Mouse (Mus musculus) forebrain, embryonic 16.5 days (tissue): ENCODE measurements around the gene Olfr870. TPM values are rescaled to one million over a fixed set of nuclear protein-coding genes. Genes with fewer than 3 reads are reported as not detected.

Source experiments
- polyA plus RNA-seq: library from polyadenylated mRNA; unstranded; fragments of >200 nt; fragmentation: Nextera tagmentation; extraction: Ambion mirVana; gene quantifications from 2 replicates; pipeline ENCODE4 v1.2.1, GENCODE M21; 2015

The Olfr870 gene
- polyA plus RNA-seq, 1 experiment from 2014 or later = not detected

Other genes with a start within 250 kb of the Olfr870 start
- gene Olfr866, start 146.0 kb downstream of the Olfr870 start, polyA plus RNA-seq = not detected in 2 replicates
- not detected in 2 replicates for gene Olfr867, start 116.5 kb downstream of the Olfr870 start, polyA plus RNA-seq
- not detected in 2 replicates for gene Olfr868, start 75.4 kb downstream of the Olfr870 start, polyA plus RNA-seq
- gene Olfr869, start 45.0 kb downstream of the Olfr870 start, polyA plus RNA-seq = not detected in 2 replicates
- not detected in 2 replicates for gene Olfr871, start 38.1 kb upstream of the Olfr870 start, polyA plus RNA-seq
- not detected in 2 replicates for gene Olfr872, start 63.1 kb upstream of the Olfr870 start, polyA plus RNA-seq
- not detected in 2 replicates for gene Olfr39, start 108.3 kb upstream of the Olfr870 start, polyA plus RNA-seq
- gene Olfr873, start 124.5 kb upstream of the Olfr870 start, polyA plus RNA-seq = not detected in 2 replicates
- not detected in 2 replicates for gene Olfr18, start 162.0 kb upstream of the Olfr870 start, polyA plus RNA-seq
- gene Zfp560, start 211.1 kb upstream of the Olfr870 start, polyA plus RNA-seq = 47.2 and 51.2 TPM in 2 replicates